Mouse (Mus musculus): ENCODE data around the gene Tnrc6a. TPM values are rescaled to one million over a fixed set of nuclear protein-coding genes. Genes with fewer than 3 reads are reported as not detected.

Tnrc6a gene
- 60.7 TPM for polyA plus RNA-seq (2017; shearing (Covaris generic))

GRCm38 (mm10) chr7:123123665-123124298 is at the start of gene Tnrc6a:
Gene Tnrc6a, plus strand, starts transcription at chr7:123123885.

GRCm38 (mm10) chr7:123214365-123215075 is 90.8 kb downstream of the Tnrc6a start, which contains the start of gene Slc5a11:
Gene Slc5a11, plus strand, starts transcription at chr7:123214780.

Other genes starting within 250 kb of the Tnrc6a start
- 23.1 TPM for gene Rbbp6, start 158.2 kb upstream of the Tnrc6a start, polyA plus RNA-seq (2017; shearing (Covaris generic))
- 0.46 TPM for gene Slc5a11, start 90.9 kb downstream of the Tnrc6a start, polyA plus RNA-seq (2017; shearing (Covaris generic))
- gene Lcmt1, start 245.9 kb downstream of the Tnrc6a start, polyA plus RNA-seq (2017; shearing (Covaris generic)) = 34.1 TPM
- gene Arhgap17, start 246.0 kb downstream of the Tnrc6a start, polyA plus RNA-seq (2017; shearing (Covaris generic)) = 55.1 TPM

All from inflammation-experienced regulatory T-cells, adult 16 weeks (primary cell).